Mouse (Mus musculus): ENCODE results near the gene Gm9508. TPM values are rescaled to one million over a fixed set of nuclear protein-coding genes. Genes with fewer than 3 reads are reported as not detected.

The Gm9508 gene
- not detected in 2 replicates for polyA plus RNA-seq (2021; fragmentation: Nextera tagmentation)
- long read RNA-seq, experiment 1 = 0 reads
- long read RNA-seq, experiment 2 = 0 reads

GRCm38 (mm10) chr10:77697133-77697532 lies at the start of gene Gm9508:
Gm9508 (minus strand) TSS chr10:77697233.

GRCm38 (mm10) chr10:77741924-77742688 lies 45.1 kb upstream of the Gm9508 start, which contains the start of gene Gm18596:
Gm18596 (minus strand) TSS chr10:77742638.

GRCm38 (mm10) chr10:77726186-77726585 lies 29.2 kb upstream of the Gm9508 start, which contains the start of gene Gm10100:
Gm10100 (plus strand) TSS chr10:77726486.

GRCm38 (mm10) chr10:77720299-77720698 lies 23.3 kb upstream of the Gm9508 start, which contains the start of gene Krtap12-1:
Krtap12-1 (plus strand) TSS chr10:77720599.

GRCm38 (mm10) chr10:77715507-77715906 lies 18.5 kb upstream of the Gm9508 start, which contains the start of gene Gm10142:
Gm10142 (plus strand) TSS chr10:77715807.

GRCm38 (mm10) chr10:77711157-77711556 lies 14.1 kb upstream of the Gm9508 start, which contains the start of gene Gm10024:
Gm10024 (plus strand) TSS chr10:77711457.

GRCm38 (mm10) chr10:77706326-77706725 lies 9.3 kb upstream of the Gm9508 start, which contains the start of gene Gm10272:
Gm10272 (plus strand) TSS chr10:77706626.

GRCm38 (mm10) chr10:77690356-77690807 lies 6.7 kb downstream of the Gm9508 start, which contains the start of gene Gm19402:
Gm19402 (minus strand) TSS chr10:77690757.

GRCm38 (mm10) chr10:77685895-77686664 lies 11.0 kb downstream of the Gm9508 start, which contains the start of gene Tspear:
Tspear (plus strand) TSS chr10:77686569.

Other genes with a start within 250 kb of the Gm9508 start
- gene Fam207a, start 181.4 kb downstream of the Gm9508 start, polyA plus RNA-seq (2021; fragmentation: Nextera tagmentation) = 25.3 and 29.2 TPM in 2 replicates
- gene Itgb2, start 167.0 kb downstream of the Gm9508 start, polyA plus RNA-seq (2021; fragmentation: Nextera tagmentation) = 4.6 and 4.9 TPM in 2 replicates
- gene Pttg1ip, start 115.5 kb downstream of the Gm9508 start, polyA plus RNA-seq (2021; fragmentation: Nextera tagmentation) = 56.3 and 68.9 TPM in 2 replicates
- 157 and 188 TPM in 2 replicates for gene Sumo3, start 91.1 kb downstream of the Gm9508 start, polyA plus RNA-seq (2021; fragmentation: Nextera tagmentation)
- gene Gm49325, start 91.0 kb downstream of the Gm9508 start, polyA plus RNA-seq (2021; fragmentation: Nextera tagmentation) = 1.9 and 10.3 TPM in 2 replicates
- gene Ube2g2, start 75.0 kb downstream of the Gm9508 start, polyA plus RNA-seq (2021; fragmentation: Nextera tagmentation) = 50.9 and 59.2 TPM in 2 replicates
- 0.20 TPM in 2 replicates for gene Tspear, start 10.7 kb downstream of the Gm9508 start, polyA plus RNA-seq (2021; fragmentation: Nextera tagmentation)
- not detected in 2 replicates for gene Gm19402, start 6.5 kb downstream of the Gm9508 start, polyA plus RNA-seq (2021; fragmentation: Nextera tagmentation)
- not detected in 2 replicates for gene Gm10272, start 9.4 kb upstream of the Gm9508 start, polyA plus RNA-seq (2021; fragmentation: Nextera tagmentation)
- not detected in 2 replicates for gene Gm10024, start 14.2 kb upstream of the Gm9508 start, polyA plus RNA-seq (2021; fragmentation: Nextera tagmentation)
- not detected in 2 replicates for gene Gm10142, start 18.6 kb upstream of the Gm9508 start, polyA plus RNA-seq (2021; fragmentation: Nextera tagmentation)
- gene Krtap12-1, start 23.4 kb upstream of the Gm9508 start, polyA plus RNA-seq (2021; fragmentation: Nextera tagmentation) = not detected in 2 replicates
- not detected in 2 replicates for gene Gm10100, start 29.3 kb upstream of the Gm9508 start, polyA plus RNA-seq (2021; fragmentation: Nextera tagmentation)
- not detected in 2 replicates for gene Gm18596, start 45.4 kb upstream of the Gm9508 start, polyA plus RNA-seq (2021; fragmentation: Nextera tagmentation)
- not detected in 2 replicates for gene Gm9736, start 54.1 kb upstream of the Gm9508 start, polyA plus RNA-seq (2021; fragmentation: Nextera tagmentation)
- not detected in 2 replicates for gene Gm3233, start 62.4 kb upstream of the Gm9508 start, polyA plus RNA-seq (2021; fragmentation: Nextera tagmentation)
- gene Gm3238, start 74.1 kb upstream of the Gm9508 start, polyA plus RNA-seq (2021; fragmentation: Nextera tagmentation) = not detected in 2 replicates
- gene Gm7138, start 79.7 kb upstream of the Gm9508 start, polyA plus RNA-seq (2021; fragmentation: Nextera tagmentation) = not detected in 2 replicates
- not detected in 2 replicates for gene Gm3250, start 85.3 kb upstream of the Gm9508 start, polyA plus RNA-seq (2021; fragmentation: Nextera tagmentation)
- gene Gm7137, start 91.0 kb upstream of the Gm9508 start, polyA plus RNA-seq (2021; fragmentation: Nextera tagmentation) = not detected in 2 replicates
- not detected in 2 replicates for gene Gm9639, start 97.8 kb upstream of the Gm9508 start, polyA plus RNA-seq (2021; fragmentation: Nextera tagmentation)
- not detected in 2 replicates for gene Gm19668, start 101.9 kb upstream of the Gm9508 start, polyA plus RNA-seq (2021; fragmentation: Nextera tagmentation)
- gene Gm9507, start 114.6 kb upstream of the Gm9508 start, polyA plus RNA-seq (2021; fragmentation: Nextera tagmentation) = not detected in 2 replicates
- gene Gm2696, start 117.4 kb upstream of the Gm9508 start, polyA plus RNA-seq (2021; fragmentation: Nextera tagmentation) = not detected in 2 replicates
- not detected in 2 replicates for gene Krtap10-4, start 129.9 kb upstream of the Gm9508 start, polyA plus RNA-seq (2021; fragmentation: Nextera tagmentation)
- gene Krtap10-10, start 138.7 kb upstream of the Gm9508 start, polyA plus RNA-seq (2021; fragmentation: Nextera tagmentation) = not detected in 2 replicates
- not detected in 2 replicates for gene Gm36176, start 149.6 kb upstream of the Gm9508 start, polyA plus RNA-seq (2021; fragmentation: Nextera tagmentation)
- not detected in 2 replicates for gene Gm10318, start 155.6 kb upstream of the Gm9508 start, polyA plus RNA-seq (2021; fragmentation: Nextera tagmentation)
- gene Gm3285, start 164.7 kb upstream of the Gm9508 start, polyA plus RNA-seq (2021; fragmentation: Nextera tagmentation) = not detected in 2 replicates
- gene Lrrc3, start 205.3 kb upstream of the Gm9508 start, polyA plus RNA-seq (2021; fragmentation: Nextera tagmentation) = 4.8 TPM in 2 replicates